Mouse (Mus musculus) CH12.LX (cell line): Measurements from ENCODE around the gene Caln1. TPM values are rescaled to one million over a fixed set of nuclear protein-coding genes. Genes with fewer than 3 reads are reported as not detected.

Experiments
- DNase-seq: peaks from one replicate; pipeline ENCODE4 v3.0.0-alpha.2; 2013; ENCODE audit errors: extremely low read depth
- H3K27ac ChIP-seq: 2 replicates; pipeline ENCODE4 v1.5.1; 2012; ENCODE audit warnings: low read depth, mild to moderate bottlenecking, control low read depth, moderate library complexity; ENCODE audit not compliant: insufficient read depth
- H3K27me3 ChIP-seq: replicated peaks from 2 replicates; pipeline ENCODE3; 2012; ENCODE audit warnings: inconsistent platforms
- H3K36me3 ChIP-seq, 2 experiments: replicated peaks in 1 of 2; 2 replicates each; pipeline versions ENCODE3 to v1.6.1; 2012; ENCODE audit warnings: inconsistent platforms in 1 of 2, low read length in 1 of 2, mild to moderate bottlenecking in 1 of 2, mixed read lengths in 1 of 2, moderate library complexity in 1 of 2; ENCODE audit not compliant: control insufficient read depth in 1 of 2, insufficient read depth in 1 of 2
- H3K4me1 ChIP-seq, 2 experiments: 2 replicates each; pipeline ENCODE4 v1.6.1; 2012; ENCODE audit warnings: inconsistent platforms in 1 of 2, moderate library complexity in 1 of 2; ENCODE audit not compliant: insufficient read depth in 2 of 2, control insufficient read depth in 1 of 2
- H3K4me2 ChIP-seq: 2 replicates; pipeline ENCODE4 v1.6.1; 2012; ENCODE audit warnings: low read depth, mild to moderate bottlenecking, control low read depth; ENCODE audit not compliant: poor library complexity, insufficient read depth, severe bottlenecking
- H3K4me3 ChIP-seq, 3 experiments: fragments of 150-350 bp in 1 of 3; sonication (generic) in 1 of 3; replicated peaks in 1 of 3; 2 replicates each; pipeline versions ENCODE3 to v1.5.1; 2011 to 2012; ENCODE audit warnings: low read depth in 2 of 3, low read length in 2 of 3, mild to moderate bottlenecking in 2 of 3, moderate library complexity in 2 of 3, control low read depth in 1 of 3, improper control_type of control experiment in 1 of 3, inconsistent platforms in 1 of 3, mixed read lengths in 1 of 3; ENCODE audit not compliant: poor library complexity in 1 of 3
- H3K79me2 ChIP-seq: replicated peaks from 2 replicates; pipeline ENCODE4 v1.6.1; 2012; ENCODE audit warnings: mild to moderate bottlenecking, moderate library complexity; ENCODE audit not compliant: control insufficient read depth, poor library complexity, insufficient read depth, severe bottlenecking; ENCODE audit errors: extremely low read depth
- H3K9ac ChIP-seq: 2 replicates; pipeline ENCODE4 v1.6.1; 2012; ENCODE audit warnings: low read depth, mild to moderate bottlenecking, control low read depth, moderate library complexity; ENCODE audit not compliant: insufficient read depth
- H3K9me3 ChIP-seq: replicated peaks from 2 replicates; pipeline ENCODE3; 2012; ENCODE audit warnings: low read length, inconsistent platforms, mixed read lengths
- BHLHE40 ChIP-seq: IDR thresholded peaks from 2 replicates; pipeline ENCODE4 v1.6.1; 2011; ENCODE audit warnings: mild to moderate bottlenecking, low read depth, low read length, improper control_type of control experiment
- CTCF ChIP-seq, 2 experiments: IDR thresholded peaks in 1 of 2; conservative IDR thresholded peaks in 1 of 2; 2 replicates each; pipeline ENCODE4 v1.5.1; 2011 to 2012; ENCODE audit warnings: low read depth in 2 of 2, low read length in 2 of 2, improper control_type of control experiment in 1 of 2, inconsistent platforms in 1 of 2, mild to moderate bottlenecking in 1 of 2, moderate library complexity in 1 of 2
- E2F4 ChIP-seq: IDR thresholded peaks from 2 replicates; pipeline ENCODE4 v1.6.1; 2011; ENCODE audit warnings: low read depth, low read length, improper control_type of control experiment; ENCODE audit not compliant: insufficient replicate concordance
- ELF1 ChIP-seq: IDR thresholded peaks from 2 replicates; pipeline ENCODE4 v1.6.1; 2014; ENCODE audit warnings: low read depth, mild to moderate bottlenecking, inconsistent platforms, low read length, improper control_type of control experiment
- ETS1 ChIP-seq: conservative IDR thresholded peaks from 2 replicates; pipeline ENCODE4 v1.6.1; 2012; ENCODE audit warnings: low read depth, mild to moderate bottlenecking, inconsistent platforms, low read length, improper control_type of control experiment, moderate library complexity
- JUN ChIP-seq: IDR thresholded peaks from 2 replicates; pipeline ENCODE4 v1.6.1; 2011; ENCODE audit warnings: low read depth, mild to moderate bottlenecking, low read length, improper control_type of control experiment, moderate library complexity; ENCODE audit not compliant: insufficient read depth
- JUND ChIP-seq: conservative IDR thresholded peaks from 2 replicates; pipeline ENCODE4 v1.6.1; 2011; ENCODE audit warnings: low read depth, low read length, improper control_type of control experiment
- MAX ChIP-seq: IDR thresholded peaks from 2 replicates; pipeline ENCODE4 v1.6.1; 2011; ENCODE audit warnings: low read length, improper control_type of control experiment
- MXI1 ChIP-seq: IDR thresholded peaks from 2 replicates; pipeline ENCODE4 v1.6.1; 2011; ENCODE audit warnings: mild to moderate bottlenecking, low read depth, low read length, improper control_type of control experiment
- MYC ChIP-seq: IDR thresholded peaks from 2 replicates; pipeline ENCODE4 v1.6.1; 2011; ENCODE audit warnings: low read depth, mild to moderate bottlenecking, improper control_type of control experiment, low read length
- NELFE ChIP-seq: IDR thresholded peaks from 2 replicates; pipeline ENCODE4 v1.6.1; 2011; ENCODE audit warnings: low read depth, low read length, improper control_type of control experiment
- NRF1 ChIP-seq: IDR thresholded peaks from 2 replicates; pipeline ENCODE4 v1.6.1; 2014; ENCODE audit warnings: low read depth, mild to moderate bottlenecking, inconsistent platforms, low read length, improper control_type of control experiment, moderate library complexity
- RAD21 ChIP-seq: IDR thresholded peaks from 2 replicates; pipeline ENCODE4 v1.6.1; 2011; ENCODE audit warnings: low read depth, mild to moderate bottlenecking, low read length, improper control_type of control experiment, moderate library complexity
- RCOR1 ChIP-seq: conservative IDR thresholded peaks from 2 replicates; pipeline ENCODE4 v1.6.1; 2012; ENCODE audit warnings: low read depth, mild to moderate bottlenecking, inconsistent platforms, low read length, improper control_type of control experiment
- SIN3A ChIP-seq: IDR thresholded peaks from 2 replicates; pipeline ENCODE4 v1.6.1; 2012; ENCODE audit warnings: low read length, improper control_type of control experiment, inconsistent platforms
- SMC3 ChIP-seq: IDR thresholded peaks from 2 replicates; pipeline ENCODE4 v1.6.1; 2011; ENCODE audit warnings: low read depth, low read length, improper control_type of control experiment
- TBP ChIP-seq: conservative IDR thresholded peaks from 2 replicates; pipeline ENCODE4 v1.6.1; 2011; ENCODE audit warnings: low read depth, low read length, improper control_type of control experiment
- TCF12 ChIP-seq: IDR thresholded peaks from 2 replicates; pipeline ENCODE4 v1.6.1; 2014; ENCODE audit warnings: low read depth, mild to moderate bottlenecking, inconsistent platforms, low read length, improper control_type of control experiment
- UBTF ChIP-seq: IDR thresholded peaks from 2 replicates; pipeline ENCODE4 v1.6.1; 2012; ENCODE audit warnings: low read depth, mild to moderate bottlenecking, inconsistent platforms, low read length, improper control_type of control experiment, moderate library complexity
- USF2 ChIP-seq: conservative IDR thresholded peaks from 2 replicates; pipeline ENCODE4 v1.6.1; 2011; ENCODE audit warnings: low read depth, low read length, improper control_type of control experiment
- ZC3H11A ChIP-seq: IDR thresholded peaks from 2 replicates; pipeline ENCODE4 v1.6.1; 2012; ENCODE audit warnings: low read depth, mild to moderate bottlenecking, inconsistent platforms, low read length, improper control_type of control experiment
- ZMIZ1 ChIP-seq: IDR thresholded peaks from 2 replicates; pipeline ENCODE4 v1.6.1; 2012; ENCODE audit warnings: low read depth, mild to moderate bottlenecking, inconsistent platforms, low read length, improper control_type of control experiment
- dilution Hi-C: fragments of 300-500 bp; cut with MboI; formaldehyde crosslinking; loops from 2 replicates; pipeline ENCODE4 v1.14.3; 2020; ENCODE audit warnings: low sequenced_read_pairs; ENCODE audit not compliant: extremely low pct_unique_long_range_greater_than_20kb, extremely low pct_ligation_motif_present
- in situ Hi-C: fragments of 300-500 bp; cut with MboI; formaldehyde crosslinking; loops from 3 replicates; pipeline ENCODE4 v1.14.3; 2019; ENCODE audit warnings: low sequenced_read_pairs, low pct_ligation_motif_present, low pct_unique_long_range_greater_than_20kb, mixed read lengths
- polyA plus RNA-seq: library from polyadenylated mRNA; unstranded; fragments of >175 nt; gene quantifications from 2 replicates; pipeline ENCODE4 v1.2.1, GENCODE M21; 2012; ENCODE audit warnings: low read depth; ENCODE audit not compliant: insufficient read length
- total RNA-seq, 2 experiments: library from RNA; depleted of rRNA; stranded (reverse); fragments of 300-350 nt in 1 of 2; fragments of >200 nt in 1 of 2; gene quantifications; 2 replicates each; pipeline ENCODE4 v1.2.3; 2012 to 2014

The Caln1 gene
- total and polyA plus RNA-seq, 3 experiments: under 0.01 TPM; not detected in 2

DNA sequence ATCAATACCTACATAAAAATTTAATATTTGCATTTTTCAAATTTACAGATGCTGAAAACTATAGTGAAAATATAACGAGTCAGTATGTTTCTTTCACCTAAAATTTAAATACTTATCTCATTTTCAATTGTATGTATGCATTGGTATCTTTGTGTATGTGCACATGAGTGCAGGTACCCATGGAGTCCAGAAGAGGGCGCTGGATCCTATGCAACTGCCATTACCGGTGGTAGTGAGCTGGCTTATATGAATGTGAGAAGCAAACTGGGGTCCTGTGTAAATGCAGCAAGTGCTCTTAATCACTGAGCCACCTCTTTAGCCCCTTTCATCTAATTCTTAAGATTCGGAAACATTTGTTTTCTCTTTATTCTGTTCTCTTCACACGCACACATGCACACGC is 146.1 kb downstream of the Caln1 start:
- TF ChIP-seq RCOR1: no peak
- TF ChIP-seq ELF1: no peak
- no peak for TF ChIP-seq SMC3
- TF ChIP-seq E2F4: no peak
- TF ChIP-seq ZMIZ1: no peak
- no peak for TF ChIP-seq ZC3H11A
- no peak for TF ChIP-seq ETS1
- TF ChIP-seq USF2: no peak
- no peak for TF ChIP-seq UBTF
- TF ChIP-seq SIN3A: no peak
- no peak for TF ChIP-seq JUN
- TF ChIP-seq NELFE: no peak
- no peak for TF ChIP-seq MAX
- TF ChIP-seq RAD21: no peak
- no peak for TF ChIP-seq BHLHE40
- TF ChIP-seq MYC: no peak
- no peak for TF ChIP-seq JUND
- TF ChIP-seq NRF1: no peak
- TF ChIP-seq CTCF (conservative IDR thresholded peaks at IDR 0.05 in 1 of 2, IDR thresholded peaks at IDR 0.05 in 1 of 2; ENCODE audit: low read depth in 2 of 2, low read length in 2 of 2): no peak; a peak in 1 of 4 replicates
- TF ChIP-seq TBP: no peak
- in situ Hi-C loops: loop anchor here (25.0 kb wide), 1 partner anchor 347 kb away; no protein-coding TSS in a partner anchor

DNA sequence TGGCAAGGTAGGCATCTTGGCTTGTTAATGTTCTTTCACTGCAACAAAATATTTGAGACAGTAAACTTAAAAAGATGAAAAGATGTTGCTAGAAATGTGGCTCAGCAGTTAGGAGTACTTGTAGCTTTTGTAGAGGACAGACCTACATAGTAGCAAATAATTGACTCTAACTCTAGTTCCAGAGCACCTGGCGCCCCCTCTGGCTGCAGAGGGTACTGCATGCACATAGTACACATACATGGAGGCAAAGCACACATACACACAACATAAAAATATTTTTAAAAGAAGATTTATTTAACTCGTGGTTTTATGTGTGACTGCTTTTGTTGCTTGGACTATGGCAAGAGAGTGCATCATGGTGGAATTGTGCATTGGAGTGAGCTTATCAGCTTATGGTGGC is 151.3 kb downstream of the Caln1 start:
- peak; percentile 2 for DNase-seq
- H3K36me3 ChIP-seq: no peaks in the 10 kb centered on the region
- in situ Hi-C loops (loop anchor here (25.0 kb wide), 1 partner anchor 342 kb away; no protein-coding TSS in a partner anchor), dilution Hi-C loops (no loop called here)
- no peaks in the 10 kb centered on the region for H3K27me3 ChIP-seq
- H3K4me1 ChIP-seq: no peaks in the 10 kb centered on the region
- peaks cover 33% of the 10 kb centered on the region for H3K9me3 ChIP-seq
- no peak for TF ChIP-seq TCF12
- no peak for TF ChIP-seq ZMIZ1
- TF ChIP-seq BHLHE40: no peak
- TF ChIP-seq NRF1: no peak
- TF ChIP-seq MYC: no peak
- no peak for TF ChIP-seq MXI1
- 0 out of 4 replicates have a peak, but pooled peaks of 1 of the 2 experiments have one; percentile 14 for TF ChIP-seq CTCF (conservative IDR thresholded peaks at IDR 0.05 in 1 of 2, IDR thresholded peaks at IDR 0.05 in 1 of 2; ENCODE audit: low read depth in 2 of 2, low read length in 2 of 2)
- TF ChIP-seq SIN3A: no peak
- no peak overlapping the region for H3K4me2 ChIP-seq
- no peak overlapping the region for H3K9ac ChIP-seq
- no peak overlapping the region for H3K27ac ChIP-seq
- no peak overlapping the region for H3K4me3 ChIP-seq
- no peaks in the 10 kb centered on the region for H3K79me2 ChIP-seq

More for the DNA sequence above, 146.1 kb downstream of the Caln1 start:
- no peaks in the 10 kb centered on the region for H3K36me3 ChIP-seq
- dilution Hi-C loops: no loop called here
- DNase-seq: no peak
- H3K9ac ChIP-seq: no peak overlapping the region
- no peaks in the 10 kb centered on the region for H3K79me2 ChIP-seq
- no peaks in the 10 kb centered on the region for H3K4me1 ChIP-seq
- H3K27me3 ChIP-seq: no peaks in the 10 kb centered on the region
- H3K4me2 ChIP-seq: no peak overlapping the region
- no peak overlapping the region for H3K27ac ChIP-seq
- H3K9me3 ChIP-seq: peaks cover 40% of the 10 kb centered on the region
- H3K4me3 ChIP-seq: no peak overlapping the region
